Mouse (Mus musculus): ENCODE measurements around the gene Selenom.

GRCm38 (mm10) chr11:3557852-3558251 is 43.4 kb downstream of the Selenom start:
- TF ChIP-seq POLR2A (IDR thresholded peaks at IDR 0.05; ENCODE audit: extremely low read depth, insufficient read depth, low read length) (no peak), CTCF (IDR thresholded peaks at IDR 0.05; ENCODE audit: extremely low read depth, insufficient read depth, low read length) (no peak)
